Mouse (Mus musculus): Measurements from ENCODE around the gene Dtnbp1.
A peak's percentile ranks its signal among the peaks of the same experiment; 100 is the strongest.

Gene Dtnbp1

GRCm38 (mm10) chr13:44903416-44903815, 98.5 kb downstream of the Dtnbp1 start:
- peak in 1 of 2 experiments; percentile 3 for DNase-seq

DNA sequence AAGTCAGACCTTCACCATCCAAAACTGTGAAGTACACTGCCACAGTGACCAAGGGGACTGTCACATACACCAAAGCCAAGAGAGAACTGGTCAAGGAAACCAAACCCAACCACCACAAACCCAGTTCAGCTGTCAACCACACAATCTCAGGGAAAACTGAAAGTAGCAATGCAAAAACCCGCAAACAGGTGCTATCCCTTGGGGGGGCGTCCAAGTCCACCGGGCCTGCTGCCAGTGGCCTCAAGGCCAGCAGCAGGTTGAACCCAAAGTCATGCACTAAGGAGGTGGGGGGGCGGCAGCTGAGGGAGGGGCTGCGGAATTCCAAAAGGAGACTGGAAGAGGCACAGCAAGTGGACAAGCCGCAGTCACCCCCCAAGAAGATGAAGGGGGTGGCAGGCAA, 99.6 kb downstream of the Dtnbp1 start:
- peak; percentile 37 to 54 for DNase-seq

DNA sequence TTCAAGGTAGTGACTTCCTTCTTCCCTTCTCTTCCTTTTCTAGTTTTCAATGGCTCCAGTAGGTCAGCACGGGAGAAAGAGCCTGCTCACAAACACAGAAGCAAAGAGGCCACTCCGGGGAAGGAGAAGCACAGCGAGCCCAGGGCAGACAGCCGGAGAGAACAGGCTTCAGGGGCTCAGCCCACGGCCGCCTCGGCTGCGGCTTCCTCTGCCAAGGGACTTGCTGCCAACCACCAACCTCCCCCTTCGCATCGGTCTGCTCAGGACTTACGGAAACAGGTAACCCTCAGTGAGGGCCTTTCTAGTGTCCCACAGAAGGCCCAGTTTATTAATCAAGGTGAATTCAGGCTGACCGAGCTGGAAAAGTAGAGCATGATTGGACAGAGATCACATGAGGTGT, 105.7 kb downstream of the Dtnbp1 start:
- DNase-seq, result peak; percentile 61 to 67

- DNase-seq, result no peak
Observed at GRCm38 (mm10) chr13:44891813-44892730, 109.9 kb downstream of the Dtnbp1 start.

DNA sequence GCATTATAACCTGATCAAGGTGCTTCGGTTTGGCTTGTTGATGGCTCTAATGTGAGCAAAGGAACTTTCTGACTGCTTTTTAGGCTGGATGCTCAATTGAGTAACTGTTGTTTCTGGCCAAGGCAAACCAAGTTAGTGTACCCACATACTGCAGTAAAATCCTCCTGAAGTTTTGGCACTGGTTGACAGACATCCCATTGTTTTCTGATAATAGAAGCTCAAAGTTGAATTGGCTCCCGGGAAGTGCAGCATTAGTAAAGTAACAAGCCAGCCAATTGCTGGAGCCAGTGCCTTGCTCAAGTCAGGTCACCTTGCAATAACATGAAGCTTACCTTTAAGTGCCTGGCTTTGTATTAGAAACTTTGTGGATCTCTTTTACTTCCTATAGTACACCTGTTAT, 111.3 kb downstream of the Dtnbp1 start:
- no peak for DNase-seq

DNA sequence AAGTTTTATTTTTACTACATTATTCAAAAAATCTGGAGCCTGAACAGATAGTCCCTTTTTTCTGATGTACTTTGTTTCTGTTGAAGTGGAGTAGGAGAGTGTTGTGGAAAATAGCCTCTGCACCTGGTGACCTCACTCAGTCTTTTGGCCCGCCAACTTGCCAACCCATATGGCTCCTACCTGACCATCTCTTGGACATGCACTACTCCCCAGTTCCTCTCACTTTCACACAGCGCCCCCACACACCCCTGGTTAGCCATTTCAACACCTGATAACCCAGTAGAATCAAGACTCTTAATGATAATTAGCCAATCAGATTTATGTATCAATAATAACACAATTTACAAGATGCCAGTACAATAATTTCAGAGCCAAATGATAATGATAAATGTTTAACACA, 115.7 kb downstream of the Dtnbp1 start:
- DNase-seq, result peak; percentile 74 to 84

- no peak for DNase-seq
Observed at GRCm38 (mm10) chr13:44881001-44881400, 120.9 kb downstream of the Dtnbp1 start.

GRCm38 (mm10) chr13:44876799-44877198, 125.1 kb downstream of the Dtnbp1 start:
- DNase-seq, result no peak
